Mouse (Mus musculus) liver, adult 2 months (tissue): ENCODE measurements around the gene Hadhb. TPM values are rescaled to one million over a fixed set of nuclear protein-coding genes. Genes with fewer than 3 reads are reported as not detected.

Experiments used
- DNase-seq: peaks from one replicate; pipeline ENCODE4 v3.0.0-alpha.2; 2011; ENCODE audit warnings: low read depth, low spot score; ENCODE audit errors: extremely low read depth
- H3K27ac ChIP-seq: fragments of 200-500 bp; replicated peaks from 2 replicates; pipeline ENCODE4 v1.5.1; 2012; ENCODE audit warnings: low read depth, mild to moderate bottlenecking, control low read depth, inconsistent platforms, low read length; ENCODE audit not compliant: insufficient read depth
- H3K27me3 ChIP-seq: fragments of 200-500 bp; 2 replicates; pipeline ENCODE4 v1.6.1; 2012; ENCODE audit warnings: mild to moderate bottlenecking, moderate library complexity, low read length, inconsistent platforms; ENCODE audit not compliant: control insufficient read depth, insufficient read depth
- H3K36me3 ChIP-seq: fragments of 200-500 bp; 2 replicates; pipeline ENCODE4 v1.6.1; 2012; ENCODE audit warnings: low read length, inconsistent platforms; ENCODE audit not compliant: control insufficient read depth, insufficient read depth
- H3K4me1 ChIP-seq: fragments of 200-500 bp; 2 replicates; pipeline ENCODE4 v1.6.1; 2011; ENCODE audit warnings: low read length; ENCODE audit not compliant: control insufficient read depth, insufficient read depth
- H3K4me3 ChIP-seq: fragments of 200-500 bp; 2 replicates; pipeline ENCODE4 v1.5.1; 2011; ENCODE audit warnings: low read depth, mild to moderate bottlenecking, control low read depth, low read length, moderate library complexity; ENCODE audit not compliant: insufficient read depth
- H3K79me2 ChIP-seq: fragments of 200-500 bp; 2 replicates; pipeline ENCODE4 v1.6.1; 2012; ENCODE audit warnings: inconsistent platforms, mild to moderate bottlenecking, low read length, moderate library complexity; ENCODE audit not compliant: control insufficient read depth, insufficient read depth
- H3K9ac ChIP-seq: fragments of 200-500 bp; 2 replicates; pipeline ENCODE4 v1.6.1; 2012; ENCODE audit warnings: low read depth, mild to moderate bottlenecking, control low read depth, inconsistent platforms, low read length
- CTCF ChIP-seq: fragments of 200-500 bp; IDR thresholded peaks from 2 replicates; pipeline ENCODE4 v1.5.1; 2011; ENCODE audit warnings: low read depth, low read length, control low read depth
- POLR2A ChIP-seq: fragments of 200-500 bp; IDR thresholded peaks from 2 replicates; pipeline ENCODE4 v1.6.1; 2011; ENCODE audit warnings: low read length, control low read depth; ENCODE audit not compliant: insufficient read depth; ENCODE audit errors: extremely low read depth
- WGBS: fragments of 180-500 bp; shearing (Covaris S2); methylation state at CpG from one replicate; pipeline ENCODE4 v1.1.7; 2018; 5-methylcytosine and 5-hydroxymethylcytosine counted together
- polyA plus RNA-seq: library from polyadenylated mRNA; depleted of rRNA; stranded (reverse); fragments of >200 nt; gene quantifications from 2 replicates; pipeline ENCODE4 v1.2.3, GENCODE M21; 2012; rRNA removed
- total RNA-seq: library from RNA; depleted of rRNA; stranded (reverse); fragments of >200 nt; gene quantifications from 2 replicates; pipeline ENCODE4 v1.2.3, GENCODE M21; 2014; rRNA removed

Hadhb gene
- total and polyA plus RNA-seq, 2 experiments = 137 to 252 TPM

GRCm38 (mm10) chr5:30232271-30232971 lies 77.4 kb downstream of the Hadhb start, which contains the start of gene Selenoi:
TSS of gene Selenoi (plus strand) at chr5:30232581.
- peaks cover 22% of the 10 kb centered on the region; the same call in 1 of the 2 replicates for H3K79me2 ChIP-seq
- peak within 1 kb of the TSS; percentile 83 for H3K9ac ChIP-seq
- peak within 1 kb of the TSS; percentile 75 for H3K27ac ChIP-seq
- H3K27me3 ChIP-seq = no peaks in the 10 kb centered on the region
- no peaks in the 10 kb centered on the region for H3K36me3 ChIP-seq
- peak; percentile 97 for DNase-seq
- 1% methylated on average over 71 of the region's 71 CpGs for WGBS
- H3K4me3 ChIP-seq = peak within 1 kb of the TSS; percentile 86
- peaks cover 20% of the 10 kb centered on the region for H3K4me1 ChIP-seq
- TF ChIP-seq POLR2A (peak; percentile 96), CTCF (no peak)

GRCm38 (mm10) chr5:30233042-30233441 lies 78.0 kb downstream of the Hadhb start:
- Histone ChIP-seq H3K4me3 (peak overlapping the region; percentile 86), H3K27ac (peak overlapping the region; percentile 72), H3K27me3 (no peaks in the 10 kb centered on the region), H3K9ac (peak overlapping the region; percentile 83), H3K79me2 (peaks cover 25% of the 10 kb centered on the region; the same call in 1 of the 2 replicates), H3K4me1 (peaks cover 20% of the 10 kb centered on the region), H3K36me3 (no peaks in the 10 kb centered on the region)
- no peak for TF ChIP-seq POLR2A
- TF ChIP-seq CTCF = no peak
- DNase-seq = peak; percentile 50
- WGBS = 1% methylated on average over 15 of the region's 15 CpGs

- Histone ChIP-seq H3K4me3 (no peak overlapping the region), H3K4me1 (peaks cover 25% of the 10 kb centered on the region), H3K9ac (no peak overlapping the region), H3K36me3 (no peaks in the 10 kb centered on the region), H3K27ac (0 out of 2 replicates have a peak overlapping the region, but pooled peaks have one; percentile 32), H3K79me2 (peaks cover 33% of the 10 kb centered on the region; the same call in 1 of the 2 replicates), H3K27me3 (no peaks in the 10 kb centered on the region)
- 6% methylated on average over 8 of the region's 8 CpGs for WGBS
- TF ChIP-seq CTCF = no peak
- no peak for TF ChIP-seq POLR2A
- peak; percentile 96 for DNase-seq
Observed at GRCm38 (mm10) chr5:30233979-30234378, 78.9 kb downstream of the Hadhb start.

Other genes with a start within 250 kb of the Hadhb start
- gene Il6, start 142.1 kb upstream of the Hadhb start, total RNA-seq = 0.13 TPM in 1 of 2 replicates, not detected in the other
- gene Il6, start 142.1 kb upstream of the Hadhb start, polyA plus RNA-seq = 0.10 TPM in 1 of 2 replicates, not detected in the other
- gene Tyms, start 81.6 kb upstream of the Hadhb start, total RNA-seq = 8.9 and 14.6 TPM in 2 replicates
- 13.9 and 14.1 TPM in 2 replicates for gene Tyms, start 81.6 kb upstream of the Hadhb start, polyA plus RNA-seq
- gene Garem2, start 50.1 kb upstream of the Hadhb start, total RNA-seq = not detected in 2 replicates
- gene Garem2, start 50.1 kb upstream of the Hadhb start, polyA plus RNA-seq = not detected in 2 replicates
- gene 3110082J24Rik, start 49.2 kb upstream of the Hadhb start, total RNA-seq = not detected in 2 replicates
- gene 3110082J24Rik, start 49.2 kb upstream of the Hadhb start, polyA plus RNA-seq = not detected in 2 replicates
- gene Hadha, start 86 bp upstream of the Hadhb start, total RNA-seq = 218 and 239 TPM in 2 replicates
- 106 and 124 TPM in 2 replicates for gene Hadha, start 86 bp upstream of the Hadhb start, polyA plus RNA-seq
- gene Adgrf3, start 50.5 kb downstream of the Hadhb start, total RNA-seq = not detected in 2 replicates
- not detected in 2 replicates for gene Adgrf3, start 50.5 kb downstream of the Hadhb start, polyA plus RNA-seq
- 26.6 and 31.8 TPM in 2 replicates for gene Selenoi, start 77.3 kb downstream of the Hadhb start, total RNA-seq
- gene Selenoi, start 77.3 kb downstream of the Hadhb start, polyA plus RNA-seq = 59.7 and 73.9 TPM in 2 replicates
- gene Drc1, start 126.1 kb downstream of the Hadhb start, total RNA-seq = 0.74 and 1.2 TPM in 2 replicates
- 0.23 and 0.30 TPM in 2 replicates for gene Drc1, start 126.1 kb downstream of the Hadhb start, polyA plus RNA-seq